Mouse (Mus musculus) ovary, adult 2 months (tissue): ENCODE measurements around the gene Ccdc172. TPM values are rescaled to one million over a fixed set of nuclear protein-coding genes. Genes with fewer than 3 reads are reported as not detected.

ENCODE experiments used
- polyA plus RNA-seq: library from polyadenylated mRNA; depleted of rRNA; stranded (reverse); fragments of >200 nt; gene quantifications from 2 replicates; pipeline ENCODE4 v1.2.3, GENCODE M21; 2012; rRNA removed

Gene Ccdc172
- polyA plus RNA-seq: not detected in 2 replicates

DNA sequence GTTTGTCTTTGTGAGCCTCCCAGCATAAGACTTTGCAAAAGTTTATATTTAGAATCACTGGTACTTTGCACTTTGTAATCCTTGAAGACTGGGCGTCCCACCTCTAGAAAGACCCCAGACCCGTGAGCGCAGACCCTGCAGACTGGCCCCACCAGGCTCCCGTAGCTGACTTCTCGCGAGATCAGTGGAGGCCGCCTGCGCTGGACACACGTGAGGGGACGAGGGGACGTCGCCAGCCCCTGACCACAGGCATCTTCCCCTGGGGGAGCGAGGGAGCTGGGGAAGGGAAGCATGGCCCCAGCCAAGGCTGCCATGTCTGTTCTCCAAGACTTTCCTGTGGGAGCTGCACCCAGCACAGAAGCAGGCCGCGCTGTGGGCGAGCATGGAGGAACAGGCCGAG lies at the start of gene Ccdc172:
TSS of gene Ccdc172 (plus strand) at position 176 of the 400 bp plus-strand sequence.

Other genes with a start within 250 kb of the Ccdc172 start
- gene Gfra1, start 56.1 kb upstream of the Ccdc172 start, polyA plus RNA-seq: 2.8 and 6.3 TPM in 2 replicates
- gene Pnlip, start 140.5 kb downstream of the Ccdc172 start, polyA plus RNA-seq: 0.34 and 0.58 TPM in 2 replicates
- gene Pnliprp1, start 216.9 kb downstream of the Ccdc172 start, polyA plus RNA-seq: 0.57 and 0.77 TPM in 2 replicates
- 0.10 TPM in 1 of 2 replicates, not detected in the other for gene Pnliprp2, start 247.7 kb downstream of the Ccdc172 start, polyA plus RNA-seq